Mouse (Mus musculus) T-helper 1 cell (primary cell): ENCODE results near the gene Arl15.

Source experiments
- in situ Hi-C: fragments of 300-600 bp; cut with MboI, MseI; formaldehyde crosslinking; loops from one replicate; pipeline ENCODE4 v1.15.1; 2025; ENCODE audit warnings: high pct_unique_total_duplicates

Gene Arl15

DNA sequence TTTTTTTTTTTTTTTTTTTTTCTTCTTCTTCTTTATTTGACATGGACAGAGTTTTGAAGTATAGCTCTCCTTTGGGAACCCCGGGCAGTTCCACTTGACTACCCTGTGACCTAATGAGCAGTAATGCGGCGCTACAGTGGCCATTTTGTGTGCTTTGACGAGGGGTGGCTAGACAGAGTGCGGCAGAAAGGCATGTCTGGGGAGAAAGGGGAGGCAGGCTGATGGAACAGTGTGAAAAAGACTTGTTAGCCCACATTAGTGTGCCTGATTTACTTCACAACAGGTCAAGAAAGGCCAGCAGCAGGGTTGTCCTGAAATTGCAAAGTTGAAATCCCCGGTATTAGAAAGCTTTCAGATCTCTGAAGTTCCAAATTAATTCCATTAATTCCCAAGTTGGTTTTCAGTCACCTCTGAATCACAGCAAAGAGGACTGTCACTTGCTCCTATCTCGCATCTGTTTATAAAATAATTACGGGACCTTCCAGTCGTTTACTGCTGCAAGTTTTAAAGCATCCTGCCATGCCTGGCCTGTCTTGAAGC lies 187.2 kb downstream of the Arl15 start:
- in situ Hi-C loops: no loop called here

- in situ Hi-C loops: no loop called here
These were observed 189.3 kb downstream of the Arl15 start for GRCm38 (mm10) chr13:113983633-113984032.

DNA sequence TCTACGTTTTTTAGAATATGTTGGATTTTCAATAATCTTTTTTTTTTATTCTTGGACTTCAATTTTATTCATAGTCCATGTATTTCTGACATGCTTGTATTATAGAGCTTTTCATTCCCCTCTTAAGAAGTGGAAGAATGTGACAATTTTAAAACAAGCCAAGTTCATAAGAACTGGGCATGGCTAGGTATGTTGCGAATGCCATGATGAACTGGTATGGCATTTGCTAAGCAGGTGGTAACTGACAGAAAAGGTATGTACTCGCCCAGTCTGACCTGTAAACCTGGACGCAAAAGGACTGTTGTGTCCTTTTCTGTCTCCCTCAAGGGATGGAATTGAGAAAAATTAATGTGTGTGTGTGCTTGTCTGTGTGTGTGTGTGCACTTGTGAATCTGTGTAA lies 190.2 kb downstream of the Arl15 start:
- in situ Hi-C loops: no loop called here

DNA sequence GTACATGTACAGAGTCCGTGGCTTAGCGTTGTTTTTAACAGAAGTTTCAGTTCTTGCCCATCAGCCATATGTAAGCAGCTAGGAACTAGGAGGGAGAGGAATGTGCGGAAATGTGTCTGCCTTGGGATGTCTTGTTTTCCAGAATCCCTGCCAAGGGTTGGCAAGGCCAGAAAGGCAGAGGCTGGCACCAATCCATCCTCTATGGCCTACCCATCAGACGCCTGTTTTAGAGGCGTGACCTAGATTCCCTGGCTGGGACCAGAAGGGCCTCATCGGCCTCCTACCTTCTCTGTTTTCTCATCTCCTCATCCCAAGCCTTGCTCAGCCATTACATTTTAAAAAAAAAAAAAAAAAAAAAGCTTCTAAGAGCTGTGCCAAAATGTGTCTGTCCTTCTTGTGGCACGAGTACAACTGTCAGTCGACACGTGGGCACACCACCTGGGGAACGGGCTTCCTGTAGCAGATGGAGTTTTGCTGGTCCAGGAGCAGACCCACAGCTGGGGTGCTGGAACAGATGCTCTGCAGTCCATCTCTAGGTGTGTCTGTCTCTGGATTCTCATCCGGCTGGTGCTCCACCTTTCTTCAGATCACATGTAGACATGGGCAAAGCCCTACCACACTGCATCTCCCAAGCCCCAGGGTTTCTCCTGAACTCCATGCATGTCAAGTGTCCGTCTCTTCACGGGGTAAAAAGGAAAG lies 192.7 kb downstream of the Arl15 start:
- in situ Hi-C loops: no loop called here

- in situ Hi-C loops: no loop called here
These were observed 195.9 kb downstream of the Arl15 start for GRCm38 (mm10) chr13:113990247-113990646.

- in situ Hi-C loops: no loop called here
These were observed 196.4 kb downstream of the Arl15 start for GRCm38 (mm10) chr13:113990701-113991100.

- in situ Hi-C loops: no loop called here
These were observed 198.8 kb downstream of the Arl15 start for GRCm38 (mm10) chr13:113993066-113993465.

DNA sequence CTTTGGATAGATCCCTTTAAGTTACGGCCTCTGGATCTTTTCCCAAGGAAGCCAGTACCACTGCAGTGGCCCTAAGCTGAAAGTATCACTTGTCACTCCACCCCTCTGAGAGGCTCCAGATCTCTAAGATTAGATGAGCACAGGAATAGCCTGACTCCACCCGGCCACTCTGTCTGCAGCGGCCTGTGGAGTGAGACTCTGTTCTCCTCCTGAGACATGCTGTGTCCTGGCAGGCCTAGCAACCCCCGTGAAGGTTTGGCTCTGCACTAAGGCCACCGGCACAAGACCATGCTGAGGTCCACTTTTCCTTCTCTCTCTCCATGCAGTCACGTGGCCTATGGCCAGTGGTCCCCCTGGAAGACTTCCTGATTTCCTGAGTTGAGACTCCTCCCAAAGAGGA lies 200.3 kb downstream of the Arl15 start:
- in situ Hi-C loops: no loop called here

GRCm38 (mm10) chr13:113995490-113996236 lies 201.4 kb downstream of the Arl15 start:
- in situ Hi-C loops: no loop called here

DNA sequence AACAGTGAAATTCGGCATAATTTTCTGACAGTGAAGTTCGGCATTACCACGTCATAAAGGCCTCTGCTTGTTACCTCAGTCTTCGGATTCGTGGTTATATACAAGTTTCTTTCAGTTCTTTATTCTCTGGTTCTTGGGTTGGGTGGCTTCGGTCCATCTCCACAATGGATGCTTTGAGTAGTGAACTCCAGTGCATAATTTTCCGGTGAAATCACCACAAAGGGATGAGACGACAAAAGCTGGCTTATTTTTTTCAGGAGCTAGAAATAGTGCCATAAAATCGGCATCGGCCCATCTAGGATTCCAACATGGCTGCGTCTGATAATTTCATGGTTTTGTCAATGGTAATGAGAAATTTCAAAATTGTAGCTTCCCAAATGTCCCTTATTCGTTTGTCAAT lies 204.5 kb downstream of the Arl15 start:
- in situ Hi-C loops: no loop called here

GRCm38 (mm10) chr13:114003463-114003862 lies 209.2 kb downstream of the Arl15 start:
- in situ Hi-C loops: no loop called here

DNA sequence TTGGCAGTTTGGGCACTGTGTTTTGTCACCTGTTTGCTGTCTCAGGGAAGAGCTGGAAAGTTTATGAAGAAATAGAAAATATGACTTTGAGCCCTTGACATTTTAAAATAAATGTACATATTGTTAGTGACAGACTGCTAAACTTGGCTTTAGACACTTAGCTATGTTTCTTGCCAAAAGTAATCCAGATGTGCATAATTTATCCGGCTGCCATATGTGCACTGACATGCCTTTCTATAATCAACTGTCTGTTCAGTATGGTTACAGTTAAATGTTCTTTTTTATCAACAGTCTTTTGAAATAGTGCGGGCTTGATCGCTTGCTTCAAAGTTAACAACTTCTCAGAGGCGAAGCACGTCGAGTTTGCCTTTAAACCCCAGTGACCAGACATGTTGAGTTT lies 209.9 kb downstream of the Arl15 start:
- in situ Hi-C loops: no loop called here

- in situ Hi-C loops: no loop called here
These were observed 215.5 kb downstream of the Arl15 start for GRCm38 (mm10) chr13:114009786-114010185.

DNA sequence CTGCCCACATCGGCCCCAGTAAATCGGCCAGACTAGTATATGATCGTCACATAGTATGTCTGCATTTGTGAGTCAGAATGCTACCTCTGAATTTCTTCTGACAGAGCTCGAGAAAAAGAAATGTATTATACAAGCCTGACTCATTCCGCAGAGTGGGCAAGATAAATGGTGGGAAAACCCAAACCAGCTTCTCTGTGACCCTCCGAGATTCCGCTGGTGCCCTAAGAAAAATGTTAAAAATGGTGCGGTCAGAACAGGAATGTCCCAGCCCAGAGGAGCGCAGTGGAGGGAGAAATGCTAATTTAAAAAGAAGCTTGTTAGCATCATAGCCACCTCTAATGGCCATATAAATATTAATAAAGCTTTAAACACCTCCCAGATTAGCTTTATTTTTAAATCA lies 216.2 kb downstream of the Arl15 start:
- in situ Hi-C loops: no loop called here

DNA sequence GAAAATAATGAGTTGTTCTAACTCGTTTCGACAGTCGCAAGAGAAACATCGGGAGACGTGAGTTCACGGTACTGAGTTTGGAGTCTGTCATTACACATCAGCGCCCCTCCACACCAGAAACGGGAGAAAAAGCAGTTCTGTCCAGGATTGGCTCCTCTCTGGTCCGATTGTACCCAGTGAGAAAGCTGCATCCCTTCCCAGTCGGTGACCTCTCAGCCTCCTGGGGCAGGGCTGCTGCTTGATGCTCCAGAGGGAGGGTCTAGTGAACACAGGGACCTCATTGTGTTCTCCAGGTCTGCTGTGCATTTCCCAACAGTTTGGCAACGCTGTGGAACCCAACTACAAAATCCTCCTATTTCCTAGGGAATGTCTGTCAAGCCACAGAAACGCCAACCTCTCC lies 216.7 kb downstream of the Arl15 start:
- in situ Hi-C loops: no loop called here

DNA sequence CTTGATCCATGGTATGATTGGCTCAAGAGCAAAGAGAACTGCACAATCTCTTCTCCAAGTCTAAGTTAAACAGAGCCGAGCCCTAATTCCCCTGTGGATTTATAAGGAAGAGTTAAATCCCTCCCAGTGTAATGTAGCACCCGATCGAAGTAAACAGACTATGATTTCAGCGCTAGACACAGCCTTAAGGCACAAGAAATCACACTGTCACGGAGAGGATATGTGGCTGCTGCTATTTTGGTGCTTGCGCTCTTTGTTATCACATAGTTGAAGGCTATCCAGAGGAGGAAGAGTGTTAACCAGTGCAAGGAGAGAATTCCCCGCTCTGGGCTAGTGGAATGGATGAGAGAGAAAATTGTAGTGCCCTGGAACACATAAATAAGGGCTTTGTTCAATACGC lies 223.6 kb downstream of the Arl15 start:
- in situ Hi-C loops: no loop called here

DNA sequence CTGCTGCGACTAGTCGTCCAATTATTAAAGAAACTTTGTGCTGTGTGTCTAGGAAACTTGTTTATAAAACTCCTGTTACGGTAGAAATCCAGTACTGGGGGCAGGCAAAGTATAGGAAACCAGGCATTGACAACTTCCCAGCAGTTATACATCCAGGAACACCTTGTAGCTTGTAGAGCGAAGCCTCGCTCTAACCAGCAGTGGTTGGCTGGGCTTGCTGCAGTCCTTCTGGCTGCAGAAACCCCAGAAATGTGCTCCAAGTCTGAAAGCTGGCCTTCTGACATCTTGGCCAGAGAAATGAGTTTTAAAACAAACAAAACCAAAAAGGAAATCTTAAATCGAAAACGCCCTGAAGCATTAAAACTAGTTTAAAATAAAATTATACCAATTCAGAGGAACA lies 229.2 kb downstream of the Arl15 start:
- in situ Hi-C loops: no loop called here

- in situ Hi-C loops: no loop called here
These were observed 232.0 kb downstream of the Arl15 start for GRCm38 (mm10) chr13:114026306-114026705.

- in situ Hi-C loops: no loop called here
These were observed 232.4 kb downstream of the Arl15 start for GRCm38 (mm10) chr13:114026751-114027150.

- in situ Hi-C loops: no loop called here
These were observed 253.8 kb downstream of the Arl15 start for GRCm38 (mm10) chr13:114048071-114048470.

DNA sequence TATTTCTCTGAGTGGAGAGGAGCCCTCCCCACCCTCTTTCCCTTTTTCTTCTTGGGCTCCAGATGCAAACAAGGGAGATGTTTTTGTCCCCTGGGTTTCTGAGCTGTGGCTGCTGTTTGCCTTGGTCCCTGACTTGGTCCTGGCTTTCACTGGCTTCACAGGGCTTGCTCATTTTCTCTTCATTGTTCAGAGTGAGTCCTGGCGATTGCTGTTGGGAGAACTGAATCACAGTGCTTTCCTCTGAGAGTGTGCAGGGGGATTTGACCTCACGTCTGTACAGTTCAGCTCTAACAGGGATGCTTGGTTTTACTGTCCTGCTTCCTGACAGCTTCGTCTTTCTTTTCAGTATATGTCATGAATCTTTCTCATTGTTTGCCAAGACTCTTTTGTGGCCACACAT lies 254.4 kb downstream of the Arl15 start:
- in situ Hi-C loops: no loop called here

DNA sequence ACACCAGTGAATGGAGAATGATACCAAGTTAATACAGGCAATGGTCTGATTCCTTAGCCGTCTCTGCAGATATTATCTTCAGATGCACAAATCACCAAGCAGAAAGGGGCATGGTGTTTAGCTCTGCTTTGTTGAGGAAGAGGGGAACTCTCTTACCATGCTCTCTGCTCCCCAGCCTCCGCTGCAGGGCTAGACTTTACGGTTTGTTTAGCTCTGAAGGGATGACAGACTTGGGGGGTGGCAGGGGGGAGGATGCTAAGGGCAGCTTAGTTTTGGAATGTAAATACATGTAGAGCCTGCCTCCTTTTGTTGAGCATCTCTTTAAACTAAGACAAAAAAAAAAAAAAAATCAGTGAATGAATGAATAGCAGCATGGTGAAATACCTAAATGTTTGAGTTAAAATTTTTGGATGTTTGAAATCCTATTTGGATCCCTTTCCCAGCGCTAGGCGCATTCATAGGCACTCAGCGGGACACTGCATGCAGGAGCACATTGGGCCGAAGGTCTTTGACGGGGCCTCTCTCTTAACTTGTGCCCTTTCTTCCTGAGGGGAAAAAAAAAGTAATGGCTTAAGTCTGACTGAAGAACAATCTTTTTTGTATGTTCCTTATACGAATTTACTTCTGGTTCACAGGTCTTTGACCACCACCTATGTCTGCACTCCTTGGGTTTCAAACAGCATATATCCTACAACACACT lies 257.0 kb downstream of the Arl15 start:
- in situ Hi-C loops: no loop called here
